Mouse (Mus musculus): ENCODE measurements at regions not wholly inside any gene's neighbourhood (a gene's known extent, or its start where the extent isn't known, plus 50 kb on each side); places are given as distances from the start of the nearest gene placed in this dataset.

DNA sequence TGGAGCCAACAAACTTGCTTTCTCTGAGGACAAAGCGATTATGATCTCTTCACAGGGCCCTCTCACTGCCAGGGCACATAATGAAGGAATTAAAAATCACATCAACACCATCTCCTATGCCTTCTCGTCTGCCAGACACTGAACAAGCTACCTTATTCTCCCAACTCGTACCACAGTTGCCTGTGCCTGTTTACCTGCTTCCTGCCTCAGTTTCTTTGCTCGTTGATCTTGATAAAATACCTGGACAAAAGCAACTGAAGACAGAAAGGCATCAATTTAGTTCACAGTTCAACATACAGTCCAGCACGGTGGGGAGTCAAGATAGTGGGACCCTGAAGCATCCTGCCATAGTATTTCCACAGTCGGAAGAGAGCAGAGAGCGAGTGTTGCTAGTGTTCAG lies 185.1 kb upstream of the Trib2 start:
- Histone ChIP-seq H3K36me3 (ENCODE audit: control insufficient read depth in 1 of 2, insufficient read depth in 2 of 2, low read length in 2 of 2) (peaks cover 0 to 1% of the 10 kb centered on the region in 2 experiments; a peak in 2 of 4 replicates), H3K9ac (ENCODE audit: control insufficient read depth, low read depth, low read length, poor library complexity, severe bottlenecking) (no peak overlapping the region), H3K27ac (ENCODE audit: control insufficient read depth, low read depth, low read length) (no peak overlapping the region), H3K4me3 (ENCODE audit: control insufficient read depth in 1 of 2, insufficient read depth in 1 of 2, low read depth in 2 of 2, low read length in 2 of 2) (no peak overlapping the region), H3K9me3 (replicated peaks; ENCODE audit: insufficient read depth, low read length) (no peaks in the 10 kb centered on the region), H3K79me2 (ENCODE audit: control insufficient read depth, insufficient read depth, low read length, poor library complexity) (no peaks in the 10 kb centered on the region), H3K4me1 (ENCODE audit: control insufficient read depth in 1 of 2, insufficient read depth in 2 of 2, low read length in 2 of 2) (peaks cover 0 to 2% of the 10 kb centered on the region in 2 experiments; a peak in 1 of 4 replicates), H3K27me3 (ENCODE audit: control insufficient read depth in 1 of 2, insufficient read depth in 2 of 2, low read length in 2 of 2) (no peaks in the 10 kb centered on the region)
- DNase-seq (ENCODE audit: low read depth, low spot score) = no peak
- TF ChIP-seq TCF12 (IDR thresholded peaks at IDR 0.05; ENCODE audit: low read depth, low read length) (no peak), GATA1 (IDR thresholded peaks at IDR 0.05; ENCODE audit: low read depth, low read length) (no peak), TAL1 (IDR thresholded peaks at IDR 0.05; ENCODE audit: low read length) (no peak), RAD21 (IDR thresholded peaks at IDR 0.05; ENCODE audit: low read depth, low read length) (no peak), MYB (IDR thresholded peaks at IDR 0.05; ENCODE audit: low read depth, low read length) (no peak), ZKSCAN1 (IDR thresholded peaks at IDR 0.05; ENCODE audit: low read depth, low read length) (no peak), POLR2AphosphoS5 (IDR thresholded peaks at IDR 0.05; ENCODE audit: borderline replicate concordance, low read depth, low read length) (no peak), SIN3A (IDR thresholded peaks at IDR 0.05; ENCODE audit: low read length) (no peak), MEF2A (IDR thresholded peaks at IDR 0.05; ENCODE audit: extremely low read depth, insufficient replicate concordance, low read depth, low read length, poor library complexity, severe bottlenecking) (no peak), ZMIZ1 (IDR thresholded peaks at IDR 0.05; ENCODE audit: low read depth, low read length) (no peak), MYC (IDR thresholded peaks at IDR 0.05; ENCODE audit: low read depth, low read length) (no peak), MAX (IDR thresholded peaks at IDR 0.05; ENCODE audit: low read length) (no peak), JUND (IDR thresholded peaks at IDR 0.05; ENCODE audit: low read depth, low read length) (no peak), SMC3 (IDR thresholded peaks at IDR 0.05; ENCODE audit: low read depth, low read length) (no peak), MAZ (IDR thresholded peaks at IDR 0.05; ENCODE audit: low read depth, low read length) (no peak), BHLHE40 (IDR thresholded peaks at IDR 0.05; ENCODE audit: borderline replicate concordance, low read depth, low read length) (no peak), CHD1 (IDR thresholded peaks at IDR 0.05; ENCODE audit: low read depth, low read length) (no peak), ELF1 (IDR thresholded peaks at IDR 0.05; ENCODE audit: low read depth, low read length) (no peak)

DNA sequence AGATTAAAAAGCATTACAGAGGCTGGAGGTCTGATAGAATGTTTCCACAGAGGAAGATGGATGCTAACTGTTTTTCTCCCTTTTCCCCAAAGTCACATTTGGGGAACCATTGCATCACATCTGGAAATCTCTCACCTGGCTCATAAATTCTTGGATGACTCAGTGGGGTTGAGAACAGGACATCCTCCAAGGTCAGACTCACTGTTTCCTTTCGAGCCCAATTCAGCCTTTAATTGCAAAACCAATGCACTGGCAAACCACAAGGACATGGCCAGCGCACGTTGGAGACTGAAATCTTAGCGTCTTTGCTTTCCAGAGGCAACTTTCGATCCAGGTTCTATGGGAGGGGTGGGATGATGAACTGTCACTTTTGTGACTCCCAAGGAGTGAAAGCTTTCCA lies 184.5 kb upstream of the Trib2 start:
- Histone ChIP-seq H3K27ac (ENCODE audit: control insufficient read depth, low read depth, low read length) (no peak overlapping the region), H3K4me3 (ENCODE audit: control insufficient read depth in 1 of 2, insufficient read depth in 1 of 2, low read depth in 2 of 2, low read length in 2 of 2) (no peak overlapping the region), H3K27me3 (ENCODE audit: control insufficient read depth in 1 of 2, insufficient read depth in 2 of 2, low read length in 2 of 2) (no peaks in the 10 kb centered on the region), H3K36me3 (ENCODE audit: control insufficient read depth in 1 of 2, insufficient read depth in 2 of 2, low read length in 2 of 2) (no peaks in the 10 kb centered on the region), H3K9me3 (replicated peaks; ENCODE audit: insufficient read depth, low read length) (no peaks in the 10 kb centered on the region), H3K4me1 (ENCODE audit: control insufficient read depth in 1 of 2, insufficient read depth in 2 of 2, low read length in 2 of 2) (no peaks in the 10 kb centered on the region; a peak in 1 of 4 replicates), H3K9ac (ENCODE audit: control insufficient read depth, low read depth, low read length, poor library complexity, severe bottlenecking) (no peak overlapping the region), H3K79me2 (ENCODE audit: control insufficient read depth, insufficient read depth, low read length, poor library complexity) (no peaks in the 10 kb centered on the region)
- TF ChIP-seq KAT2A (conservative IDR thresholded peaks at IDR 0.05; ENCODE audit: low read depth, low read length) = no peak
- no peak for TF ChIP-seq CHD2 (IDR thresholded peaks at IDR 0.05; ENCODE audit: low read length)
- no peak for DNase-seq (ENCODE audit: low read depth, low spot score)

Data from MEL (cell line).